Mouse (Mus musculus): ENCODE data around the gene Kif3c. TPM values are rescaled to one million over a fixed set of nuclear protein-coding genes. Genes with fewer than 3 reads are reported as not detected.
"Not testable (repeated sequence)": the region's sequence is repeated elsewhere in the genome, so short reads cannot be mapped to it uniquely, and the experiment has no call there.

The Kif3c gene
- polyA plus RNA-seq, 1 experiment = 7.5 TPM

DNA sequence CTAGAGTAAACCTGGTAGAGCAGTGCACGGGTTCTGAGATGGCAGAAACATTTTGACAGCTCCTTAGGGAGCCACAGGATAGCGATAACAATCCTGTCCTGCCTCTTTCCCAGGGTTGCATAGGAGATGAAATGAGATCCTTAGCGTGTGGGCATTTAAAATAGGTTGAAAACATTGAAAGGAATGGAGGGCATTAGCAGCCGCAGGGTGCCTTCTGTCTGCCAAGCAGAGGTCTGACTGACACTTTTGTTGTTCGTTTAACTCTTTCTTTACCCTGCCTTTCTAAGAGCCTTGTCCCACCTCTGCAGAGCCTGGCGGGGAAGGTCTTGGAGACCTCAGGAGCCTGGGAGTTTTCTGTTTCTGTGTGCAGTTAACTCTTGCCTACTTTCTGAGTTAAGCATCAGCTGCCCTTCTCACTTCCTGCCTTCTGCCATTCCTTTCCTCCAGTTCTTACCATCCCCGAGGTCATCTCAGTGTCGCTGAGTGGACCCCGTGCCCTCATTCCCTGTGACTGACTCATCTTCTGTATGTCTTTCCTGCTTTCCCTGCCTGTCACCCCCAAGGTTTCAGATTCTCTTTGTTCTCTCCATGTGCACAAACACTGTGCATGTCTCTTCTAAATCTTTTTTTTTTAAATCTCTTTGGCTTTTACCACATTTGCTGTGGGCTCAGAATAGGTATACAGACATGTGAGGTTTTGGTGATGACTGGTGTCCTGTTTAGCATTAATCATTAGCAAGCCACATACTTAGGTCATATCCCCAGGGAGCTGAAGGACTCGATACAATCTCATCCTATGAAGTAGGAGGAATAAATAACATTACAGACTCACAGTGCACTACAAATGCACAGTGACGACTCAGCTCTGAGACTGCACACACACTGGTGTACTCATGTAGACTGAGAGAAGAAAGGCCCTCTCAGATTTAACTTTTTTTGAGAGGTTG lies 6.3 kb downstream of the Kif3c start:
- no peak for DNase-seq (ENCODE audit: low read depth)

DNA sequence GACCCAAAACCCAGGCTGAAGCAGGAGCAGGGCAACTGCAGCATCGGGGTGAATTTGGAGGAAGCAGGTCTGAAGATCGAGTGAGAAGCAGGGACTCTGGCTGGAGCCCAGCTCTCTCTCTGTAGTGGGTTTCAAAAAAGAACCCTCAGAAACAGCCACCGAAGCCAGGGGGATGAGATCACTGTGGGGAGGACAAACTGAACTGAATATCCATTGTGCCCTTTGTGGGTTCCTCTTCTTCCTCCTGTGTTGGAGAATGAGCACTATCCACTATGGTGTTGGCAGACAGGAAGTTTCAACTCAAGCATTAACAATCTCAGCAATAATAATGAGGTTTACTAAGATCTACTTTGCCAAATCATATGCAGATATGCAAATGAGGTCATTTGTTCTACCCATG lies 7.1 kb downstream of the Kif3c start:
- DNase-seq (ENCODE audit: low read depth) = no peak

- no peak for DNase-seq (ENCODE audit: low read depth)
These were observed 8.6 kb downstream of the Kif3c start for GRCm38 (mm10) chr12:3373566-3373965.

- DNase-seq (ENCODE audit: low read depth) = no peak
These were observed 9.6 kb downstream of the Kif3c start for GRCm38 (mm10) chr12:3374552-3374951.

- DNase-seq (ENCODE audit: low read depth) = no peak
These were observed 12.3 kb downstream of the Kif3c start for GRCm38 (mm10) chr12:3377190-3377589.

DNA sequence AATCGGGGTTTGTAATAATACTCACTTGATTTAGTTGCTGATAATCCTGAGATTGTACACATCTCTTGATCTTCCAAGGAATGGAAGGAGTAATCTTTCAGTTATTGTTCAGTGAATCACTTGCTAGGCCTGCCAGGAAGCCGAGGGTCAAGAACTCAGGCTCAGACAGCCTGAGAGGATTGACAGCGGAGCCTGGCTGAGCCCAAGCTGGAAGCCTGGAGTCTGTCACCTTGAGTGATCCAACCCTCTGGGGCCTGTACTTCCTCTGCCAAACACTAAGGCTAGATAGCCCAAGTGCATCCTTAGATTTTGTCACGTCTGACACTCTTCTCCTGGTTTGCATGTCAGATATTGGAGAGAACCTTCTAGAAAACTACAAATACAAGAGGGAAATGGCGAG lies 12.8 kb downstream of the Kif3c start:
- no peak for DNase-seq (ENCODE audit: low read depth)

- no peak for DNase-seq (ENCODE audit: low read depth)
These were observed 19.9 kb downstream of the Kif3c start for GRCm38 (mm10) chr12:3384860-3385259.

DNA sequence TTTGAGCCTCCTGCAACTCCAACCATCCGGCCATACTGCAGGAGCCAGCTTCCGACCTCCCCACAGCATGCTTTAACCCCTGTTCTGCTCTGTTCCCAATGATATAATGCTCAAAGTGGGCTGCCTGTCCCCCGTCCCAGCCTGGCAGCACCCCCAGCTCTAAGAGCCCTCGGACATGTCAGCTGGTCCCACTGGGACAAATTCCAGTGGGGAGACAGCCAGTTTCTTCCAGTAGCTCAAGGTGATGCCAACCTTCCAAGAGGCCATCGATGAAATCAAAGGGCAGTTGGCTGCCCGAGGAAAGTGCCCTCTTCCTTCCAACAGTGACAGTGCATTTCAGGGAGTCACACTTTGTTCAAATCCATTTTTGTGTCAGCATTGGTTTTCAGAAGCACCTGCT lies 20.3 kb downstream of the Kif3c start:
- DNase-seq (ENCODE audit: low read depth) = no peak

GRCm38 (mm10) chr12:3385940-3386339 lies 21.0 kb downstream of the Kif3c start:
- no peak for DNase-seq (ENCODE audit: low read depth)

DNA sequence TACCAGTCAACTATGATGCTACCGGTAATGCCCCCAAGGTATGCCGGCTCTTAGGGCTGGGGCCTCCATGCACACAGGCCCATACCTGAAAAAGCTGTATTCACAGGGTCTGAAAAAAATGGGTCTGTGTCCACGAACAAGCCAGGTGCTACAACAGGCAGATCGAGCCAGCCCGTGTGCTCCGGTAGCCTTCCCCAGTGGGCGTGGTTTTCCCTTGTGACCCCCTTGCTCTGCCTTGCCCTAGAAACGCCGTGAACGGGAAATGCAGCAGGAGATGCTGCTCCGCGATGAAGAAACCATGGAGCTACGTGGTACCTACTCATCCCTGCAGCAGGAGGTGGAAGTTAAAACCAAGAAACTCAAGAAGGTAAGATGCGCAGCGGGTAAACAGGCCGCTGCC lies 23.0 kb downstream of the Kif3c start:
- DNase-seq (ENCODE audit: low read depth) = no peak

DNA sequence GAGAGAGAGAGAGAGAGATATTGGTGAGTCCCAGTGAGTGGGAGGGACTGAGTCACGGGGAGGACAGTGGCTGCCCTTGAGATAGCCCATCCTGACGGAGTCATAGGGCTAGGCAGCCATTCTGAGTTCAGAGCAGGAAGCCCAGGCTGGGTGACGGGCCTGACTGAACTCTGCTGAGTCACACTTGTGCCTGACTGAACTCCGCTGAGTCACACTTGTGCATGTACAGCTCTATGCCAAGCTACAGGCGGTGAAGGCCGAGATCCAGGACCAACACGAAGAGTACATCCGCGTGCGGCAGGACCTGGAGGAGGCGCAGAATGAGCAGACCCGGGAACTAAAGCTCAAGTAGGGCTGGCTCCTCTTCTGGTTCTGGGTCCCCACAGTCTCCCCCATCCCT lies 24.5 kb downstream of the Kif3c start:
- DNase-seq (ENCODE audit: low read depth) = no peak

DNA sequence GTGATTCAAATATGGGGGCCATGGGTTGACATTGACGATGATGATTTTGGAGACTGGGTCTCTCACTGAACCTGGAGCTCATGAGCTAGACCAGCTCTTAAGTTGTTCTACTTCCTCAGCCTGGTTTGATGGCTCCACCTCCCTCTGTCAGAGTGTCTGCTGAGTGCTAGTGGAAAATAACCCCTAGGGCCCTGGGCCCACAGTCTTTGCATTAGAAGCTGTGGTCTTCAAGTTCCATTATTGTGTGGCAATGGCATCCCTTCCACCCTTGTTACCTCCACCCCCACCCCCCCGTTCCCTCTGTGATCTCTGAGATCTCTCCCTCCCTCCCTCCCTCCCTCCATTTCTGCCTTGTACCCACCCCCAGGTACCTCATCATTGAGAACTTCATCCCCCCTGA lies 25.1 kb downstream of the Kif3c start:
- DNase-seq (ENCODE audit: low read depth) = no peak

DNA sequence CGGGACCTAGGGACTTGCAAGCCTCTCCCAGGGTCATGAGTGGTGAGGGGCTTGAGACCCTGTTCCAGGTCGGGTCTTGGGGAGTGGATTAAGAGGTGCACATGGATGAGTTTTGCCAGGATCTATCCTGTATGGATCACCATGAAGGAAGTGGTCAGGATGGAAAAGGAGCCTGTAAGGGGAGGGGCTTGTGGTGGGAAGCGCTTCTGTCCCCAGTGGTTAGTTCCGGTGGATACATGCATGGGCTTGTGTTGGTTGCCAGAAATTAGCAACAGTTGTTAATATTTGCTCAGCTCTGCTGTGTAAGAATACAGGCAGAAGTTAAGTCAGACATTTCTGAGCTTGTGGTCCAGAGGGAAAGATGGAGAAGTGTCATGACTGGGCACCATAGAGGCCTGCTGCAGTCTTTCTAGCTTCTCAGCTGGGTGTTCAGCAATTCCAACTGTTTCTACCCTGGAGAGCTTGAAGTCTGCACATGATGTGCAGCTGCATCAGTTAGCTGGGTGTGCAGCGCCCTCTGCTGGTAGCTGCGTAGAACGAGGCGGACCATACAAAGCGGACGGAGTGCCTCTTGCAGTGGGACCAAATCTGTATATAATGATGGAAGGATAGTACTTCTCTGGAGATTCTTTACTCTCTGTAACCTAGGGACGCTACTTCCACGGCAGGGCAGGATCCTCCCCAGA lies 25.8 kb downstream of the Kif3c start:
- DNase-seq (ENCODE audit: low read depth) = no peak

DNA sequence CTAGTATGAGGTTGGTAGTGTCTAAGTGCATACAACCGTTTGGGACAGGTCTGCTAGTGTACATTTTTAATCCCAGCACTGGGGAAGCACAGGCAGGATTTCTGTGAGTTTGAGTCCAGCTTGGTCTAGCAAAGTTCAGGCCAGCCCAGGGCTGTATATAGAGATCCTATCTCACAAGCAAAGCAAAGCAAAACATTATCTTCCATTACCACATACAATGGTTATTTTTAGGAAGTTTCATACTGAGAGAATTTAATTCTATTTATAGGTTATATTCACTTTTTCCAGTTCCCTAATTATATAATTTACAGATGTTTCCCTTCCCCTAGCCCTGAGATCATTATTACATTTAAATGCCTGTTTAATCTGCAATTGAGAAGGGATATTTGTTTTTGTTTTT lies 26.3 kb downstream of the Kif3c start:
- DNase-seq (ENCODE audit: low read depth) = no peak

DNA sequence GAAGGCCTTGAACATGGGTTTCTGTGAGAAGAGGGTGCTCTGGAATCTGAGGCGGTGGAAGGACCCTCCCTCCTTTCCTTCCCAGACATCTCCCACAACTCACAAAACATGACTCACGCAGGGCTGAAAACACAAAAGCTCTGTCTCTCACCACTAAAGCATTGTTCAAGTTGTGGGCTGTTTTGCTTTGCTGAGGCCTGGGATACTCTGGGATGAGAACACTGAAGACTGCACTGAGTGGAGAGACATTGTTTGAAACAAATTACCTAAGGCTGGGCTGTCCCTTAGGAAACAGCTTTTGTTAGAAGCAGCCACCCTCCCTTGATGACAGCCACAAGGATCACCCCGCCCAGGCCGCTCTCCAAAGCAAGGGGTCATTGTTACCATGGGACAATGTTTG lies 28.2 kb downstream of the Kif3c start:
- no peak for DNase-seq (ENCODE audit: low read depth)

- DNase-seq (ENCODE audit: low read depth) = no peak
These were observed 32.0 kb downstream of the Kif3c start for GRCm38 (mm10) chr12:3396931-3397330.

DNA sequence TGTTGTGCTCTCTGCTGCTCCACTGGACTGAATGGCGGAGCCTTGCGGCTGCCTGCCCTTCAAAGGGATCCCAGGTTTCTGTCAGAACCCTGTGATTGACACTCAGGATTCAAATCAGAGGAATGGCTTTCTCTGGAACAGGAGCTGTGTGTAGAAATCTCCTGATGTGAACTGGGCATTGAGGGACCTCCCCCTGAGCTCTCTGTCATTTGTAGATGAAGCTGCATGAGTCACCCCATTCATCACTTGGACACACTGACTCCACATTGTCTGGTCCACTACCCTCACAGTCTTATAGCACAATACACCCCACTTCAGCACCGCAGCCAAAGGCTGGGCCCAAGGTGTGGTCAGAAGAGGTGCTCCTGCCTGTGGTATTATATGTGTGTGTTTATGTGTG lies 40.7 kb downstream of the Kif3c start:
- DNase-seq (ENCODE audit: low read depth) = not testable (repeated sequence)

GRCm38 (mm10) chr12:3406585-3406984 lies 41.7 kb downstream of the Kif3c start:
- DNase-seq (ENCODE audit: low read depth) = no peak

DNA sequence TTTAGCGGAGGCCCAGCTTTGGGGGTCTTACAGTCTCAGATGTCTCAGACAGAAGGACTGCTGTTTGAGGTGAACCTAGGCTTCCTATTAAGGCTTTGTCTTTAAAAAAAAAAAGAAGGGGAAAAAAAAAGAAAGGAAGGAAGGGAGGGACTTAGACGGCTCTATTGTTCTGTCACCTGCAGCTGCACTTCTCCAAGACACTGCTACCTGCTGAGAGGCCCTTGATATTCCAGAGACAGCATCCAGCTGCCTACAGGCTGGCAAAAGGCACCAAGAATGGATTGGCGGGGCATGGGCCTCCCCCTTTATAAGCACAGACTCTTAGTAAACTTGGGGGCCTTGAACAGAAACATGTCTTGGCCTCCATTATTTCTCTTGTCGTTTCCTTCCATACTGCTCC lies 50.0 kb downstream of the Kif3c start:
- no peak for DNase-seq (ENCODE audit: low read depth)

DNA sequence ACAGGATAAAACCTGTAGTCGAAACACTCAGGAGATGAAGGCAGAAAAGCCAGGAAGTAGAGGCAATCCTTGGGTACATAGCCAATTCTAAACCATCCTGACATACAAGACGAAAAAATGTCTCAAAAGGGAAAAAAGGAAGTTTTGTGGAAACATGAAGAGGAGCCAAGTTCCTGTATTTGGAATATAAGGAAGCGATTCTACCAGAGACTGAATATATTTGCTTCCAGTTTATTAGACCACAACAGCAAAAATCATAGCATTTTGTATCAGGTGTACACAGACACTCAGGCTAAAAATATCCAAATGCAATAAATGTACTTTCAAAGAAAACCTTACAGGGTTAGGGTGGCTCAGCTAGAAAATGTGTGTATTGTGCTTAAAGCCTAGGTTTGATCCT lies 53.8 kb downstream of the Kif3c start:
- no peak for DNase-seq (ENCODE audit: low read depth)

GRCm38 (mm10) chr12:3420519-3420918 lies 55.6 kb downstream of the Kif3c start:
- no peak for DNase-seq (ENCODE audit: low read depth)

DNA sequence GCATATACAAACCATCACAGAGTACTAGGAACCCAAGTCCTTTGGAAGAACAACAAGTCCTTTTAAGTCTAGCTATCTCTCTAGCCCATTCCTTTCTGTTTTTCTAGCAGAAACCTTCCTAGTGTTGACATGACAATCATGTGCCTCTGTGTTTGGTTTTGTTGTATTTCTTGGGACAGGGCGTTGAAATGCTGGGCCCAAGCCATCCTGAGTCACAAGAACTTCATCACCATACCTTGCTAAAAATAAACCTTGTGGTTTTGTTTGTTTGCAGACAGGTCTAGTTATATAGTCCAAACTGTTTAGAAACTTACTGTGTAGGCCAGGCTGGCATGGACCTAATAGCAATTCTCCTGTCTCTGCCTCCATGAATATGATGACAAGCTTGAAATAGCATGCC lies 57.9 kb downstream of the Kif3c start:
- DNase-seq (ENCODE audit: low read depth) = no peak

GRCm38 (mm10) chr12:3424179-3424578 lies 59.2 kb downstream of the Kif3c start:
- no peak for DNase-seq (ENCODE audit: low read depth)
